In the genomic region with DNA sequence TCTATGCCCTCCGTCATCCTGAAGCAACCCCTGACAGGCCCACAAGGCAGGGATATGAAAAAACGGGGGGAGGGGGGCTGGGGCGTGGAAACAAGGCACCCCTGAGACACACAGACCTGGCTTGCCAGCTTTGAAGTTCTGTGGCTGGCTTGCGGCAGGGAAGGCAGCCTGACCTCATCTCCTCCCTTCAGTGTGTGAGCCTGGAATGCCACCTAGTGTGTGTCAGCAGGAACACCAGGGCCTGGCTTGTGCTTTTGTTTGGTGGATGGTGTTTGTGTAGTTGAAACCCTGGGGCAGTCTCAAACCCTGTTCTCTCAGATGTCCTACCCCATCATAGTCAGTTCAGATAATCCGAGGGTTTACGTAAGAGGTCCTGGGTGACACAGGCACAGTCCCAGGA, we compare ENCODE assay signal across 9 mouse cellular contexts.
DNase-seq lines count a peak whose midpoint lies in the region; ATAC-seq and TF ChIP-seq lines count a peak whose summit lies in the region.
"Had no signal": no experiment of that assay in that cellular context is flagged by ENCODE, and none has a peak within 500 bp of the region (broad histone marks: within the 10 kb centered on the region; RNA-seq: fewer than 3 reads in every experiment).

No protein-coding gene starts in this region.

- DNase-seq in MN1 (ENCODE audit: low spot score): peak; percentile 77
- peak; percentile 58 to 60 for DNase-seq in cerebellum, adult 2 months
- DNase-seq in layer of hippocampus, postnatal 14 days (ENCODE audit: low spot score in 2 of 2): peak; percentile 70 to 89
- peak; percentile 27 for DNase-seq in skeletal muscle tissue, adult 2 months (ENCODE audit: low read depth, low spot score)
- no peak for DNase-seq in c-Kit-positive CD71-positive TER-119-positive erythroid progenitor cells, embryonic 14.5 days (ENCODE audit: low spot score)
- DNase-seq: liver, embryonic 13.5 days had no signal

- H3K9ac ChIP-seq in hindbrain, embryonic 12.5 days: no peak overlapping the region
- H3K9ac ChIP-seq: liver, embryonic 13.5 days had no signal

- H3K27me3 ChIP-seq in cerebellum, adult 2 months (ENCODE audit: control insufficient read depth, insufficient read depth, low read length): no peaks in the 10 kb centered on the region
- no peaks in the 10 kb centered on the region for H3K27me3 ChIP-seq in hindbrain, embryonic 12.5 days
- H3K27me3 ChIP-seq: liver, embryonic 13.5 days had no signal

- no peaks in the 10 kb centered on the region for H3K4me1 ChIP-seq in cerebellum, adult 2 months (ENCODE audit: control insufficient read depth, insufficient read depth, low read length)
- peaks cover 11% of the 10 kb centered on the region; the same call in 1 of the 2 replicates for H3K4me1 ChIP-seq in hindbrain, embryonic 12.5 days
- H3K4me1 ChIP-seq: liver, embryonic 13.5 days had no signal

- H3K9me3 ChIP-seq in hindbrain, embryonic 12.5 days (replicated peaks): no peaks in the 10 kb centered on the region
- H3K9me3 ChIP-seq: liver, embryonic 13.5 days had no signal

- H3K4me3 ChIP-seq in cerebellum, adult 2 months (replicated peaks; ENCODE audit: insufficient read depth, low read depth, low read length): no peak overlapping the region
- H3K4me3 ChIP-seq in hindbrain, embryonic 12.5 days: no peak overlapping the region
- H3K4me3 ChIP-seq: liver, embryonic 13.5 days had no signal

- peak; percentile 95 for ATAC-seq in frontal cortex, adult (ENCODE audit: low TSS enrichment)
- ATAC-seq in hindbrain, embryonic 12.5 days (ENCODE audit: low FRiP score): peak; percentile 87
- ATAC-seq in megakaryocyte progenitor cell, adult 5-6 weeks (replicated peaks; ENCODE audit: poor library complexity): peak; percentile 44; the same call in 1 of the 2 replicates

- no peak for TF ChIP-seq POLR2A in cerebellum, adult 2 months (IDR thresholded peaks at IDR 0.05; ENCODE audit: borderline replicate concordance, insufficient read depth, low read length)

- no peak overlapping the region for H3K27ac ChIP-seq in cerebellum, adult 2 months (ENCODE audit: insufficient read depth, low read length)
- 0 out of 2 replicates have a peak overlapping the region, but pooled peaks have one; percentile 45 for H3K27ac ChIP-seq in hindbrain, embryonic 12.5 days
- H3K27ac ChIP-seq: liver, embryonic 13.5 days had no signal

- WGBS in cerebellum, adult 2 months: 34% methylated on average over 6 of the region's 6 CpGs
- WGBS in hindbrain, embryonic 12.5 days: 20% methylated on average over 6 of the region's 6 CpGs

- H3K36me3 ChIP-seq in hindbrain, embryonic 12.5 days: no peaks in the 10 kb centered on the region
- H3K36me3 ChIP-seq: liver, embryonic 13.5 days had no signal

- H3K4me2 ChIP-seq in hindbrain, embryonic 12.5 days (replicated peaks): no peak overlapping the region
- H3K4me2 ChIP-seq: liver, embryonic 13.5 days had no signal

- TF ChIP-seq CTCF in cerebellum, adult 2 months (IDR thresholded peaks at IDR 0.05; ENCODE audit: borderline replicate concordance, insufficient read depth, low read depth, low read length): peak; percentile 96

Comparison
In these comparisons a context has a peak if more than half of its experiments do, and no peak if none do; other contexts are left out.
1. ATAC-seq: peak in every context shown above with its lines; median percentile 95 in frontal cortex, adult; 87 in hindbrain, embryonic 12.5 days; 44 in megakaryocyte progenitor cell, adult 5-6 weeks.